Mouse (Mus musculus) layer of hippocampus, adult 8-10 months (tissue): ENCODE measurements around the gene Slc25a21. TPM values are rescaled to one million over a fixed set of nuclear protein-coding genes. Genes with fewer than 3 reads are reported as not detected.
A peak's percentile ranks its signal among the peaks of the same experiment; 100 is the strongest.

Source experiments
- DNase-seq, 2 experiments: peaks; one replicate each; pipeline ENCODE4 v3.0.0; 2022; ENCODE audit warnings: low spot score in 2 of 2
- total RNA-seq, 4 experiments: library from RNA; stranded (reverse); gene quantifications; 2 replicates each; pipeline ENCODE4 v1.2.4; 2022

Slc25a21 gene
- total RNA-seq, 4 experiments from 2014 or later: 0.27 to 1.1 (median 0.42) TPM

DNA sequence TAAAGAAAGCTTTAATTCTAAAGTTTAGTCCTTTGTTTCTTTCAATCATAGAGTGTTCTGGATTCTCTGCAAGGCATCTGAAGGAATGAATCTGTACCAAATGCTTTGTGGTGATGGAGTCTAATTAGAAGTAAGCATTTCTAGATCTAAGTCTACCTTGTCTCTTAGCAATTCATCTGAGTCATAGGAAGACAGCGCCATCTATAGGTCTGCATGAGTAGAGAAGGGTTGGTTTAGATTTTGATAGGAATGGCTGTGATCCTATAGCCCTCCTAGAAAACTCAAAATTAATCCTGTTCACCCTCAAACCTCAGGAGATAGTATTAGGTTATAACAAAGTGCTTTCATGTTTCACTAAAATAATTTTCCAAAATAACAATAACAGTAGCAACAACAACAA, 11.8 kb downstream of the Slc25a21 start:
- DNase-seq: no peak

DNA sequence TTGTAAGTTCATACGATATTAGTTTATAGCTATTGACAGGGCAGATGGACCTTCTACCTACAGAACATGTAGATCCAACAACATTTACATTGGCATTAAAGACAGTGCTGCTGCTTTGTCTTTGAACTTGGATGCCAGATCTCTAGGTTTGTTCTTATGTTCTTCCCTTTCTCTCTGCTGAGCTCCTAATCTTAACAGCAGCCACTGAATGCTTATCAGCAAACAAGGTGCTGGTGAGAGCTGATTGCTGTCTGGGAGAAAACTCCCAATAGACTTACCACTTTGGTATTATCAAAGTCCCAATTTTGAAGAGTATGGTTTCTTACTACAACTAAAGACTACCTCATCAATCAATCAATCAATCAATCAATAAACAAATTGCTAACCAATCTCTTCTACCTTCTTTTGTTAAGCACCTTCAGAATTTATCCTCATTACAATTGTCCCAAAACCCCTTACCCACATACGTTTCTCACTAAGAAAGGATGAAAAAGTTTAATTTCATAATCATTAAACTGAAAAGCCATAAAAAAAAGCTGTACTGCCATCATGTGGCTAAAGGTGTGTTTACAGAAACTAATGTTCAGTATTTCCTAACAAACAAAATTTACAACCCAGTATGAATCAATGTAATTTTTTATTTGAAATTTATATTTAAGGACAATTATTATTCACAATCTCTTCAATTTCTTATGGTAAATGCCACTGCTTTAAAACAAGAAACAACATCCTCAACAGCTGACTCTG, 12.7 kb downstream of the Slc25a21 start:
- no peak for DNase-seq

DNA sequence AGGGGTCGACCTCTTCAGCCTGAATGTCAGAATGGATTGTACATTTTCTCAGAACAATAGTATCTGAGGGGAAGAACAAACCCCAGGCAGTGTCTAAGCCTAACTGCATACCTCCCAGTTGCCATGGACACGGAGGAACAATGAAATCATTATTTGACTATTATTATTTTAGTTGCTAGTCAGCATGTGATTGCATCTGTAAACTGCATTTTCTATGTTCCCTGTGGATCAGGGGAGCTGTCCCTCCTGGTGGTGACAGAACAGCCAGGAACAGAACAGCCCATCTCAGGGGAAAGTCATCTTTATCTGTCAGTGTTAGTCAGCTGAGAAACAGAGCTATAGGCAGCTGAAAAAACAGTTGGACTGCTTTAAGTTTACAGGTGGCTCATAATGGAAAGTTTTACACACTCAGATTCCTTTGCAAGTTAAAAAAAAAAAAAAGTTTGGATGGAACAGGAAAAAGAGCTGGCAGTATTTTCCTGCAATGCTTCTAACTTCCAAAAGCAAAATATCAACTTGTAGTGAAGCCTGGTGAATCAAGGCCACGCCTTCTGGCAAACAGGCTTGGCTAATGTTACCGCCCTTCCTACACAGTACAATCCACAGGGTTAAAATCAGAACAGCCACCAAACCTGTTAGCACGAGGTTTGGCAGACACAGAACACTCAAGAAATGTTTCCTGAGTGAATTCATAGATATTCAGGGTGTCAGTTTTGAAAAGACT, 17.6 kb downstream of the Slc25a21 start:
- peak in 1 of 2 experiments; percentile 11 for DNase-seq

DNA sequence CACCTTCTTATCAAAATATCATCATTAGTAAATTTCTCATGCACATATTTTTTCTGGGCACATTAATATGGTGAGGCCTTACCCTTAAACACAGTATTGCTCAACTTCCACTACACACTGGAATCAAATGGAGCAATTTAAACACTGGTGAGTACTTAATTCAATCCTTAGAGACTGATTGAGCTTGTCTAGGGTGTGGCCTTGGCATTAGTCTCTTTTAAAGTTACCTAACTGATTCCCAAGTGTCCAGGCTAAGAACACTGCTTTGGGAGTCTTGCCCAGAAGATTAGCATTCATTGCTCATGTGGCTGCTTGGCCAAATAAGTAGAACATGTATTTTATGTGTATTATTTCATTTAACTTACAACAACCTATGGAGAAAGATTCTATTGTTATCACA, 18.5 kb downstream of the Slc25a21 start:
- no peak for DNase-seq

DNA sequence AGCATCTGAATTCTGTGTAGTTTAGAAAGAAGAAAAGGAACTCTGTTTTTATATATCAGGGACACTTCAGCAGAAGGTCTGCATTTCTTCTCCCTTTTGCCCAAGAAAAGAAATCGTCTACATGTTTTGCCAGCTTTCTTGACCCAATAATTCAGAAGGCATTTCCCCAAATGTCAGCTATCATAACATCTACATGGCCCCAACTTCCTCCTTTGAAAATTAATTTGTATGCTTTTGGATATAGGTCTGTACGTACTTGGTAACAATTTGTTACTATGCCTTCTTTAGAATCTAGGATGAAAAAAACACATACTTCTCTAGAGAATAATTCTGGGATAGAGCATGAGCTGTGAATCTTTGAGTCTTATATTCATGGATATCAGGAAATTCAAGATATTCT, 34.0 kb downstream of the Slc25a21 start:
- DNase-seq: no peak

- DNase-seq: no peak
Measured at GRCm38 (mm10) chr12:57162840-57163239, 34.4 kb downstream of the Slc25a21 start.

GRCm38 (mm10) chr12:57159904-57160303, 37.4 kb downstream of the Slc25a21 start:
- no peak for DNase-seq

DNA sequence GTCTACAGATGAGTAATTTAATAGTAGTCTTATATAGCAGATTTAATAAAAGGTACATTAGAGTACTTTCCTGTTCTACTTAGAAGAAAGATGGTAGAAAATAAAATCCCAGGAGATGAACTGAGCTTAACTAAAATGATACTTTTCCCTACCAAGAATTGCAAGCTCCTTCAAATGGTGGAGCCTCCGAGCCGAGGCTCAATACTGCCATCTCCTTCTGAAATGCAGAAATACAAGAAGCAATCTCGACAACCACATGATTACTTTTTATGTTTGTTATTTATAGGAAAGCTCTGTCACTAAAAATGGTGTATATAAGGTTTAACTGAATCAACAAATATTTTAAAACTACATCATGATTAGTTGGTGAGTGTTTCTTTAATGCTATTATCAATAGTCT, 39.0 kb downstream of the Slc25a21 start:
- no peak for DNase-seq

DNA sequence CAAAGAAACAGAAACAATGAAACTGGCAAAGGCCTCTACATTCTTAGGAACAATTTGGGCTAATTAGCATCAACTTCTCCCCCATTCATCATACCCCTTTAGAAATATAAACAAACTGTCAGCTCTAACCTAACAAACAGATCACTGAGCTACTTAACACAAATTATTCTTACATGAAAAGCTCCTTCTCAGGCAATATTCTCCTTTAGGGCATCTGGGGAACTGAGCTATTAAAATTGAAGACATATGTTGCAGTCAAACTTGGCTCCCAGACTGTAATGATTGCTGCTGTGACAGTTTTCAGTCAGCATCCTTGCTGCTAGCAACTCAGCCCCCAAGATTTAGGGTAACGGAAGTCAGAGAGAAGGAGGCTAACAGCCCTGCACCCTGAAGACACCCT, 58.3 kb downstream of the Slc25a21 start:
- DNase-seq: no peak

DNA sequence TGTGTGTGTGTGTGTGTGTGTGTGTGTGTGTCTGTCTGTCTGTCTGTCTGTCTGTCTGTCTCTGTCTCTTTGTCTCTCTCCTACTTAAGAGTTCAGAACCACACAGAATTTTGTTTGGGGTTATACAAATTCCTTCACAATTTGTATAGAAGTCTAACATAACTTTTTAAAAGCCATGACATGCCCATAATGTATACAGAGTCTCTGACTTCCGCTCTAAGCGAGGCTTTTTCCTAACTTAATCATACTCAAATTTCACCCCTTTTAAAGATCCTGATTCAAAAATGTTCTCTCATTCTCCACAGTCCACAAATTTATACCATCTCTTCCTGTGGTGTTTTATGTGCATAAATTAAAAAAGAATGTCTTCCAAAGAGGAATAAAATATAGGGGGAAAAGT, 59.5 kb downstream of the Slc25a21 start:
- no peak for DNase-seq

- DNase-seq: no peak
Measured at GRCm38 (mm10) chr12:57118602-57119001, 78.7 kb downstream of the Slc25a21 start.

- DNase-seq: no peak
Measured at GRCm38 (mm10) chr12:57115516-57115915, 81.8 kb downstream of the Slc25a21 start.

- DNase-seq: no peak
Measured at GRCm38 (mm10) chr12:57109363-57109762, 87.9 kb downstream of the Slc25a21 start.

GRCm38 (mm10) chr12:57102322-57102721, 95.0 kb downstream of the Slc25a21 start:
- DNase-seq: no peak

DNA sequence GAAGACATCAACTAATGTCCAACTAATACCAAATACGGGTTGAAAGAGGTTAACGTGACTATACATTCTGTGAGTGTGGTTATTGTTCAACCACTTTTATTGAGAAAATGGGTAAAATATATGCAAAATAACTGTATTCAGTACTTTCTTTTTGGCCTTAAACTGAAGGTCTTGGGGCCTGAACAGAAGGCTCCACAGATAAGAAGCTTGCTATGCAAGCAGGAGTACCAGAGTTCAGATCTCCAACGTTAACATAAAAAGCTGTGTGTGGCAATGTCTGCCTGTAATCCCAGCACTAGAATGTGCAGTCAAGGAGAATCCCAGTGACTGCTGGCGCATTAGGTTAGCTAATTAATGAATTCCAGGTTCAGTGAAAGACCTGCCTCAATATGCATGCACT, 96.7 kb downstream of the Slc25a21 start:
- no peak for DNase-seq

- DNase-seq: no peak
Measured at GRCm38 (mm10) chr12:57099066-57099465, 98.2 kb downstream of the Slc25a21 start.

DNA sequence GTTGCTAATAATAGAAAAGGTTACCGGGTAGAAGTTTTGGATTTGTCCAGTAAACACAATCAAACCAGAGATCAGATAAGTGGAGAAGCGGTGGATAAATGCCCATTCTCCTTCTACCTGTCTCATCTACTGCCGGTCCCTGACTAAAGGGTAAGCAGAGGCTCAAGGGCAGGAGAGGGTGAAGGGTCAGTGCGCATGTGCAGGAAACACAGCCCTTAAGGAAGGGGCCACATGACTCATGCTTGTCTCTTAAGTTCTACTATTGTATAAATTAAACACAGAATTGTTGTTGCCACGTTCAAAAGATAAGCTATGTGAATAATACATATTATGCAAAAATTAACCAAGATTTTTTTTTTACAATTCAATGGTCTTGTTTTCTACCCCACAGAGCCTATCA, 98.9 kb downstream of the Slc25a21 start:
- DNase-seq: no peak

GRCm38 (mm10) chr12:57093107-57093506, 104.2 kb downstream of the Slc25a21 start:
- no peak for DNase-seq

DNA sequence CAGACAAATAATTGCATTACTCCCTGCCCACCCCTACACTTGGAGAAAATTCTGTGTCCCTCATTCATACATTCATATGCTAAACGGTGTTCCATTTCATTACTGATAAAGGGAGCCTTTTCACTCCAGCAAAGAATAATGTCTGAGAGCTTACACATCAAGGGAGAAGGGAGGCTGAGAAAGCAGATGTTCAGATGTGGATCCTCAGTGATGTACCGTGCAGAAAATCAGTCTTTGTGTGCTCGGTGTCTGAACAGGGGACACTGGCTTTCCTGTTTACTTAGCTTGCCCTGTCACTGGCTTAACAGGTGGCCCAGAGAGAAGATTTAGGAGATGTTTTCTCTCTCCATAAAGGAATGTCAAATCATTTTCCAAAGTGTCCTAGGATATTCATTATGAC, 112.8 kb downstream of the Slc25a21 start:
- DNase-seq: no peak

- DNase-seq: no peak
Measured at GRCm38 (mm10) chr12:57083533-57083932, 113.7 kb downstream of the Slc25a21 start.

DNA sequence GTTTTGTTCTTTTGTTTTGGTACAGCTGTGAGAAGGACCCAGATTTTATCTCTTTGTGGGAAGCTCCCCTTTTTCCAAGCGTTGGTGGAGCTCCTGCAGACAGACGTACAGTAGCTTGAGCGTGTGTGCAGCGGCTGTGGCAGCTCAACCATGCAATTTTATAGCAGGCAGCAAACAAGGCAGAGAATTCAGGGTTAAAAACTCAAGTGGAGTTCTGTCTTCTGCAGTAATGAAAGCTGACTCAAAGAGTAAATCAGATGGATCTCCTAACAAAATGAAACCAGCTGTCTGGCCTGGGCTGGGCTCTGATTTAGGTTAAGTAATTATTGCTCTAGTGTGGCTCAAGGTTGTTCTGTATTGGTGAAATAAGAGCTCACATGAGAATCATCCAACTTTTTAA, 120.7 kb downstream of the Slc25a21 start:
- DNase-seq: no peak

DNA sequence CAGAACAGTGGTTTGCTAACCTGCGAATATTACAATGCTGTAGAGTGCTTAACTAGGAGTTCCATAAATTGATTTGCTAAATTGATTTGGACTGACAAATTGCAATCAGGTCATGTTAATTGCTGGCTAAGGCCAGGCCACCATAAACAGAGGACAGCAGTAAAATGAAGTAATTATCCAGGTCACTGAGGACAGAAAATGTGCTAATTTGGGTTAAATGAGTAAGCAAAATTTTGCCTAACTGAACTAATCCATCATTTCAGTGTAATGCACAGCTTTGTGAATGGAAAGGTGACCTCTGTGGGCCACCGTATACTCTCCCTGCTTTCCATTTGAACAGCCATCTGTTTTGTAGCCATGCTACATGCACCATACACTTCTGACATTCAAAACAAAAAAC, 124.7 kb downstream of the Slc25a21 start:
- DNase-seq: no peak

- DNase-seq: no peak
Measured at GRCm38 (mm10) chr12:57068607-57069006, 128.7 kb downstream of the Slc25a21 start.
